Mouse (Mus musculus) layer of hippocampus, adult 2 months (tissue): ENCODE data around the gene Hoxc10. TPM values are rescaled to one million over a fixed set of nuclear protein-coding genes. Genes with fewer than 3 reads are reported as not detected.

Source experiments
- DNase-seq, 2 experiments: peaks; one replicate each; pipeline ENCODE4 v3.0.0; 2022; ENCODE audit warnings: low spot score in 2 of 2
- H3K27ac ChIP-seq: fragments of 200-600 bp; 2 replicates; pipeline ENCODE4 v1.8.1; 2022
- H3K4me3 ChIP-seq: fragments of 200-600 bp; 2 replicates; pipeline ENCODE4 v1.8.1; 2022; ENCODE audit warnings: mild to moderate bottlenecking
- CTCF ChIP-seq: fragments of 200-600 bp; conservative IDR thresholded peaks from 2 replicates; pipeline ENCODE4 v1.8.1; 2022; ENCODE audit warnings: antibody characterized with exemption, mild to moderate bottlenecking, moderate library complexity
- total RNA-seq, 2 experiments: library from RNA; stranded (reverse); gene quantifications; 2 replicates each; pipeline ENCODE4 v1.2.3; 2021

Gene Hoxc10
- total RNA-seq, 2 experiments from 2014 or later: not detected

DNA sequence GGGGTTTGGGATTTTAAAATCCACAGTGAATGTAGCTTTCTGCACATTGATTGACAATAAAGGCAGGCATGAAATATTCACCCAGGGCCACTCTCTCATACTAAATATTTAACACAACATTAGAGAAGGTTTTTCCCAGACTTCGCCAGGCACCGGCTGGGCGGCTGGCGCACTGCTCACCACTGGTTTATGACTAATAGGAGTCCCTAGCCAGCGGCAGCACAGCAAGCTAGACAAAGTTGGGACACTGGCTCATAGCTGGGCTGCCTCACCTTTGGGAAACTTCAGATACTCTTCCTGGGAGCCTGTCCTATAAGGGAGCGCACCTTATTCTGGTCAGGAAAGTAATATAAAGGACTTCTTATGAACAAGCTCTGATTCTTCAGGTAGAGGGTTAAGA, 13.0 kb upstream of the Hoxc10 start:
- no peak for TF ChIP-seq CTCF
- H3K4me3 ChIP-seq: no peak overlapping the region
- H3K27ac ChIP-seq: no peak overlapping the region
- no peak for DNase-seq

DNA sequence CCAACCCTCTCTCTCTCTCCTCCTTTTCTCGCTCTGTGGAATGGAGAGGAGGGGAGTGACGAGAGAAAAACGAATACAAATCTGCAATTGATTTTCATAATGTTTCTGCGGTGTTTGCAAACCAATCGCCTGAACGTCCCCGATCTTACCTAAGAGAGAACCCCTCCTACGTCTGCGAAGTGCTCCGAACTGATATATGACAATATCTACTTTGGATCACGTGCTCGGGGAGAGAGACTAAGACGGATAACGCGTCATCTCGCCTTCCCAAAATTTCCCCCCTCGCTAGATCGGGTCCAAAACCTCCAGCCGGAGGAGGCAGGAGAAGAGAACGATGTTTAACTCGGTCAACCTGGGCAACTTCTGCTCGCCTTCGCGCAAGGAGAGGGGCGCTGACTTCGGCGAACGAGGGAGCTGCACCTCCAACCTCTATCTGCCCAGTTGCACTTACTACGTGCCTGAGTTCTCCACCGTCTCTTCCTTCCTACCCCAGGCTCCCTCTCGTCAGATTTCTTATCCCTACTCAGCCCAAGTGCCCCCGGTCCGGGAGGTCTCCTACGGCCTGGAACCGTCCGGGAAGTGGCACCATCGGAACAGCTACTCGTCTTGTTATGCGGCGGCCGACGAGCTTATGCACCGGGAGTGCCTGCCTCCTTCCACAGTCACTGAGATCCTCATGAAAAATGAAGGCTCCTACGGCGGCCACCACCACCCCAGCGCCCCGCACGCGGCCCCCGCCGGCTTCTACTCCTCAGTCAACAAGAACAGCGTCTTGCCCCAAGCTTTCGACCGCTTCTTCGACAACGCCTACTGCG, 12.2 kb upstream of the Hoxc10 start, which contains the start of gene Hoxc11:
TSS of gene Hoxc11 (plus strand) at position 236 of the 815 bp plus-strand sequence.
- Histone ChIP-seq H3K27ac (no peak within 1 kb of the TSS), H3K4me3 (no peak within 1 kb of the TSS)
- TF ChIP-seq CTCF: no peak
- DNase-seq: no peak

DNA sequence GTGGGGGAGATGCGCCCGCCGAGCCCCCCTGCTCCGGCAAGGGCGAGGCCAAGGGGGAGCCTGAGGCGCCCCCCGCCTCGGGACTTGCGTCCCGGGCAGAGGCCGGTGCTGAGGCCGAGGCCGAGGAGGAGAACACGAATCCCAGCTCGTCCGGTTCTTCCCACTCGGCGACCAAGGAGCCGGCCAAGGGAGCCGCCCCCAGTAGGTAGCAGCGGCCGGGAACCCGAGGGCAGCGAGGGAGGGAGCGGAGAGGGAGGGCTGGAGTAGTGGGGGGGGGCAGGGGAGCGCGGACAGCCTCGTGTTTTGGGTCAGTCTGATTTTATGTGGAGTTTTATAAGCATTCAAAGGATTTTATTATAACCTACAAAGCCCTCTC, 11.6 kb upstream of the Hoxc10 start:
- no peak overlapping the region for H3K4me3 ChIP-seq
- no peak for DNase-seq
- H3K27ac ChIP-seq: no peak overlapping the region
- no peak for TF ChIP-seq CTCF

DNA sequence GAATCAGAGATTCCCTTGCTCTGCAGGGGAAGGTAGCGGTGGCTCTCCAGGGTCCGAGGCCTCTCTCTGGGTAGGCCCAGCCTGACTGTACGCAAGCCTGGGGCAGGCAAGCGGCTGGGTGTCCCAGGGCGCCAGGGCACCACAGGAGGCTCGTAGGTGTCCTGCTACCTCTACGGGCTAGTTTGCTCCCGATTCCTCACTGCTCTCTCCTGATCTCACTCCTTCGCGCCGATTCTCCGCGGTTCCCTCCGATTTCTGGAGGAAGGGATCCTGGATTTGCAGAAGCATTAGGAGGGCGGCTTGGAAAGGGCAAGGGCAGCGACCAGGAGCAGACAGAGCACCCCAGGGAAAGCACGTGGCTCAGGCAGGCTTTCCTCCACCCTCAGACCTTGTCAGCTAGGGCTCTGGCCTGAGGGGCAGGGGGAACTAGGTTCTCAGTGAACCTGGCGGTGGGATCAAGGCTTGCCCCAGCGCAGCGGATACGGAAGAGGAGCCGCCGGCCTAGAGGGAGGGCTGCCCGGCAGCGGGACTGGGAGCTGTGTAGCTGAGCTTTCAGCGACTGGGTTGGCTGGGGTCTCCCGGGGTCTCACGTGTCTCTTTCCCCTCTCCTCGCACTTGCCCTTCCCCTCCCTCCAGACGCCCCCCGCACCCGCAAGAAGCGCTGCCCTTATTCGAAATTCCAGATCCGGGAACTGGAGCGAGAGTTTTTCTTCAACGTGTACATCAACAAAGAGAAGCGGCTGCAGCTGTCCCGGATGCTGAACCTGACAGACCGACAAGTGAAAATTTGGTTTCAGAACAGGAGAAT, 10.6 kb upstream of the Hoxc10 start:
- no peak for DNase-seq
- Histone ChIP-seq H3K4me3 (no peak overlapping the region), H3K27ac (no peak overlapping the region)
- no peak for TF ChIP-seq CTCF

DNA sequence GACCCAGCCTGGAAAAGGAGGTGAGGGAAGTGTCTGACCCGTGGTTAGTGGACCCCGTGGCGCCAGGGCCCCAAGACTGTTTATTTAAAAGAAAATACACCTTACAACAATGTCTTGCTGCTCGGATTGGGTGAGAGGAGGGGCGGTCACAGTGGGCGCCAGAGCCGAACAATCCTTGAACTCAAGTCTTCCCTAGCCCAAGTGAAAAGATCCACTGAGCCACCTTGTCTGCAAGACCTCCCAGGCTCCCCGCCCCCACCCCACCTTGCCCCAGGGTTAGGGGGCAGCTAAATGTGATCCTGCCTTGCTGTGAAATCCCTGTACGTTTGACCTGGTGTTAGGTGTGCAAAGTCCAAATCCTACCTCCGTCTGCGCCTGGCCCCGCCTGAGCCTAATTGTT, 9.7 kb upstream of the Hoxc10 start:
- no peak for DNase-seq
- no peak for TF ChIP-seq CTCF
- no peak overlapping the region for H3K4me3 ChIP-seq
- no peak overlapping the region for H3K27ac ChIP-seq

- DNase-seq: no peak
Measured at GRCm38 (mm10) chr15:102959663-102960191, 6.9 kb upstream of the Hoxc10 start.

GRCm38 (mm10) chr15:102961728-102962127, 4.9 kb upstream of the Hoxc10 start:
- no peak for DNase-seq
- H3K4me3 ChIP-seq: no peak overlapping the region
- no peak overlapping the region for H3K27ac ChIP-seq
- no peak for TF ChIP-seq CTCF

More at GRCm38 (mm10) chr15:102959663-102960191, 6.9 kb upstream of the Hoxc10 start:
- Histone ChIP-seq H3K4me3 (no peak overlapping the region), H3K27ac (no peak overlapping the region)
- no peak for TF ChIP-seq CTCF

GRCm38 (mm10) chr15:102962492-102962891, 4.1 kb upstream of the Hoxc10 start:
- no peak overlapping the region for H3K27ac ChIP-seq
- no peak for TF ChIP-seq CTCF

GRCm38 (mm10) chr15:102963259-102963658, 3.3 kb upstream of the Hoxc10 start:
- H3K27ac ChIP-seq: no peak overlapping the region
- no peak for TF ChIP-seq CTCF
- DNase-seq: no peak
- H3K4me3 ChIP-seq: no peak overlapping the region

More at GRCm38 (mm10) chr15:102962492-102962891, 4.1 kb upstream of the Hoxc10 start:
- no peak overlapping the region for H3K4me3 ChIP-seq
- no peak for DNase-seq

GRCm38 (mm10) chr15:102963671-102964640, 2.6 kb upstream of the Hoxc10 start:
- no peak overlapping the region for H3K27ac ChIP-seq
- H3K4me3 ChIP-seq: no peak overlapping the region
- DNase-seq: no peak
- no peak for TF ChIP-seq CTCF

DNA sequence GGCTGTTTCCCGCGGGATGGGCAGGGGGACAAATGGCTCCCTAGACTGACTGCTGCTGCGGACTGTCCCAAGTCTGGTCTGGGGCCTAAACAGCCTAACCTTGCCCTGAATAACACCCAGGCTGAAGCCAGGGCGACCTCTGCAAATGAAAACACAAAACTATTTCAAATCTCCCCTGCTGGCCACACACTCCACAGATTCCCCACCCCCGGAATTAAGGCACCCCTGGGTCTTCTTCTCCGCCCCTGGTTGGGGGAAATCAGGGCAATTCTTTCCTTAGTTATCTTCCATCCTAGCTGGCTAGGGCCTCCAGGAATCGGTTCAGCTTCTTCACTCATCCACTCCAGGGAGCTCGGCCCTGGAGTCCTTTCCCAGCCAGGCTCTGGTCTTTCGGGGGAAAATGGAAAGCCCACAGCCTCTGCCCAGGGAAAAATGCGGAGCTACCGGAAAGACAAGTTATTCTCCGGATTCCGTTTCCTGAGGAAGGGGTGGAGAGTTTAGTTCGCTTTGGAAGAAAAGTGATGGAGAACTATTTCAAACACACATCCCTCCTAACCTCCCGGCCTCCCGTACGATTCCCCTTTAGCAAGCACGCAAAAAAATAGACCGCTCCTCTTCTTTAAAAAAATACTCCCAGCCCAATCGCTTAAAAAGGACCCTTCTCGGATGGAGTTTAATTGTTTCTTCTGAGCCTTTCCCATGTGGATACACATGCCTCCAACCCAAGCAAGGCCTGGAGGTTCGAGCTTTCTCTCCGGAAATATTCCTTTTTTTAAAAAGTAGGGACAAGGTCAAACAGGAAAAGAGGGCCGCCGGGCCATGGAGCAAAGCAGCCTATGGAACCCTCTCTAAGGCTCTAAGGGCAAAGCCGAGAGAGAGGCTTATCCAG, 1.3 kb upstream of the Hoxc10 start:
- Histone ChIP-seq H3K4me3 (no peak overlapping the region), H3K27ac (no peak overlapping the region)
- no peak for DNase-seq
- no peak for TF ChIP-seq CTCF
